Mouse (Mus musculus) MEL (cell line): Measurements from ENCODE around the gene Cenpb. TPM values are rescaled to one million over a fixed set of nuclear protein-coding genes. Genes with fewer than 3 reads are reported as not detected.

Source experiments
- DNase-seq: peaks from one replicate; pipeline ENCODE4 v3.0.0; 2011; ENCODE audit warnings: low read depth, low spot score
- H3K27ac ChIP-seq: 2 replicates; pipeline ENCODE4 v1.5.1; 2012; ENCODE audit warnings: low read depth, mild to moderate bottlenecking, control low read depth, low read length, moderate library complexity; ENCODE audit not compliant: control insufficient read depth
- H3K27me3 ChIP-seq, 2 experiments: fragments of 150-350 bp in 1 of 2; sonication (generic) in 1 of 2; 2 replicates each; pipeline ENCODE4 v1.6.1; 2012; ENCODE audit warnings: low read length in 2 of 2, mild to moderate bottlenecking in 2 of 2, improper control_type of control experiment in 1 of 2, moderate library complexity in 1 of 2; ENCODE audit not compliant: insufficient read depth in 2 of 2, control insufficient read depth in 1 of 2
- H3K36me3 ChIP-seq, 2 experiments: 2 replicates each; pipeline ENCODE4 v1.6.1; 2012 to 2014; ENCODE audit warnings: low read length in 2 of 2, improper control_type of control experiment in 1 of 2, inconsistent platforms in 1 of 2, mild to moderate bottlenecking in 1 of 2; ENCODE audit not compliant: insufficient read depth in 2 of 2, control insufficient read depth in 1 of 2
- H3K4me1 ChIP-seq, 2 experiments: fragments of 150-350 bp in 1 of 2; sonication (generic) in 1 of 2; 2 replicates each; pipeline ENCODE4 v1.6.1; 2012; ENCODE audit warnings: low read length in 2 of 2, improper control_type of control experiment in 1 of 2, mild to moderate bottlenecking in 1 of 2; ENCODE audit not compliant: insufficient read depth in 2 of 2, control insufficient read depth in 1 of 2
- H3K4me3 ChIP-seq, 2 experiments: fragments of 150-350 bp in 1 of 2; sonication (generic) in 1 of 2; 2 replicates each; pipeline ENCODE4 v1.5.1; 2012; ENCODE audit warnings: low read depth in 2 of 2, low read length in 2 of 2, mild to moderate bottlenecking in 2 of 2, moderate library complexity in 2 of 2, control low read depth in 1 of 2, improper control_type of control experiment in 1 of 2; ENCODE audit not compliant: control insufficient read depth in 1 of 2, insufficient read depth in 1 of 2
- H3K79me2 ChIP-seq: 2 replicates; pipeline ENCODE4 v1.6.1; 2012; ENCODE audit warnings: mild to moderate bottlenecking, low read length, moderate library complexity; ENCODE audit not compliant: control insufficient read depth, poor library complexity, insufficient read depth
- H3K9ac ChIP-seq: 2 replicates; pipeline ENCODE4 v1.6.1; 2012; ENCODE audit warnings: low read depth, mild to moderate bottlenecking, control low read depth, low read length, moderate library complexity; ENCODE audit not compliant: control insufficient read depth, poor library complexity, severe bottlenecking
- H3K9me3 ChIP-seq: fragments of 150-350 bp; sonication (generic); replicated peaks from 2 replicates; pipeline ENCODE4 v1.6.1; 2012; ENCODE audit warnings: mild to moderate bottlenecking, low read length, improper control_type of control experiment, moderate library complexity; ENCODE audit not compliant: insufficient read depth
- BHLHE40 ChIP-seq: IDR thresholded peaks from 2 replicates; pipeline ENCODE4 v1.6.1; 2012; ENCODE audit warnings: low read depth, mild to moderate bottlenecking, inconsistent platforms, low read length, improper control_type of control experiment, borderline replicate concordance
- CHD1 ChIP-seq: IDR thresholded peaks from 2 replicates; pipeline ENCODE4 v1.6.1; 2012; ENCODE audit warnings: low read depth, mild to moderate bottlenecking, inconsistent platforms, low read length, improper control_type of control experiment
- CHD2 ChIP-seq: IDR thresholded peaks from 2 replicates; pipeline ENCODE4 v1.6.1; 2011; ENCODE audit warnings: low read length, improper control_type of control experiment
- CTCF ChIP-seq, 3 experiments: IDR thresholded peaks in 2 of 3; conservative IDR thresholded peaks in 1 of 3; 2 replicates each; pipeline ENCODE4 v1.5.1; 2011 to 2012; ENCODE audit warnings: low read length in 3 of 3, low read depth in 2 of 3, mild to moderate bottlenecking in 2 of 3, improper control_type of control experiment in 1 of 3, inconsistent platforms in 1 of 3, mixed read lengths in 1 of 3, moderate library complexity in 1 of 3; ENCODE audit not compliant: control insufficient read depth in 1 of 3, insufficient read depth in 1 of 3, poor library complexity in 1 of 3, severe bottlenecking in 1 of 3
- E2F4 ChIP-seq: IDR thresholded peaks from 2 replicates; pipeline ENCODE4 v1.6.1; 2011; ENCODE audit warnings: low read depth, low read length, improper control_type of control experiment, borderline replicate concordance
- ELF1 ChIP-seq: IDR thresholded peaks from 2 replicates; pipeline ENCODE4 v1.6.1; 2014; ENCODE audit warnings: low read depth, mild to moderate bottlenecking, inconsistent platforms, low read length, improper control_type of control experiment, moderate library complexity
- GABPA ChIP-seq: IDR thresholded peaks from 2 replicates; pipeline ENCODE4 v1.6.1; 2012; ENCODE audit warnings: low read depth, mild to moderate bottlenecking, inconsistent platforms, low read length, improper control_type of control experiment, moderate library complexity
- GATA1 ChIP-seq: IDR thresholded peaks from 2 replicates; pipeline ENCODE4 v1.6.1; 2011; ENCODE audit warnings: low read depth, low read length, improper control_type of control experiment
- JUND ChIP-seq: IDR thresholded peaks from 2 replicates; pipeline ENCODE4 v1.6.1; 2011; ENCODE audit warnings: low read depth, mild to moderate bottlenecking, improper control_type of control experiment, low read length
- KAT2A ChIP-seq: conservative IDR thresholded peaks from 2 replicates; pipeline ENCODE4 v1.6.1; 2012; ENCODE audit warnings: low read depth, low read length, improper control_type of control experiment, inconsistent platforms
- MAFK ChIP-seq: IDR thresholded peaks from 2 replicates; pipeline ENCODE4 v1.6.1; 2011; ENCODE audit warnings: low read depth, mild to moderate bottlenecking, low read length, improper control_type of control experiment, borderline replicate concordance
- MAX ChIP-seq: IDR thresholded peaks from 2 replicates; pipeline ENCODE4 v1.6.1; 2011; ENCODE audit warnings: low read length, improper control_type of control experiment
- MEF2A ChIP-seq: IDR thresholded peaks from 2 replicates; pipeline ENCODE4 v1.6.1; 2014; ENCODE audit warnings: low read depth, mild to moderate bottlenecking, inconsistent platforms, low read length, improper control_type of control experiment; ENCODE audit not compliant: poor library complexity, insufficient replicate concordance, severe bottlenecking; ENCODE audit errors: extremely low read depth
- MYC ChIP-seq: IDR thresholded peaks from 2 replicates; pipeline ENCODE4 v1.6.1; 2011; ENCODE audit warnings: low read depth, mild to moderate bottlenecking, low read length, improper control_type of control experiment, moderate library complexity
- POLR2A ChIP-seq, 2 experiments: IDR thresholded peaks; 2 replicates each; pipeline ENCODE4 v1.6.1; 2011 to 2012; ENCODE audit warnings: low read length in 2 of 2, mild to moderate bottlenecking in 2 of 2, control low read depth in 1 of 2, improper control_type of control experiment in 1 of 2, low read depth in 1 of 2, moderate library complexity in 1 of 2; ENCODE audit not compliant: control insufficient read depth in 1 of 2, insufficient read depth in 1 of 2, poor library complexity in 1 of 2
- POLR2AphosphoS2 ChIP-seq: IDR thresholded peaks from 2 replicates; pipeline ENCODE4 v1.6.1; 2011; ENCODE audit warnings: low read length, improper control_type of control experiment
- SMC3 ChIP-seq: IDR thresholded peaks from 2 replicates; pipeline ENCODE4 v1.6.1; 2011; ENCODE audit warnings: low read depth, low read length, improper control_type of control experiment
- TAL1 ChIP-seq: IDR thresholded peaks from 2 replicates; pipeline ENCODE4 v1.6.1; 2012; ENCODE audit warnings: mild to moderate bottlenecking, inconsistent platforms, low read length, moderate library complexity, mixed read lengths
- TCF12 ChIP-seq: IDR thresholded peaks from 2 replicates; pipeline ENCODE4 v1.6.1; 2014; ENCODE audit warnings: low read depth, mild to moderate bottlenecking, inconsistent platforms, low read length, improper control_type of control experiment, moderate library complexity
- UBTF ChIP-seq: IDR thresholded peaks from 2 replicates; pipeline ENCODE4 v1.6.1; 2012; ENCODE audit warnings: low read depth, mild to moderate bottlenecking, inconsistent platforms, low read length, improper control_type of control experiment, moderate library complexity, borderline replicate concordance; ENCODE audit not compliant: insufficient read depth
- USF2 ChIP-seq, 2 experiments: IDR thresholded peaks; 2 replicates each; pipeline ENCODE4 v1.6.1; 2011 to 2012; ENCODE audit warnings: improper control_type of control experiment in 2 of 2, low read length in 2 of 2, borderline replicate concordance in 1 of 2, inconsistent platforms in 1 of 2, low read depth in 1 of 2, mild to moderate bottlenecking in 1 of 2; ENCODE audit not compliant: insufficient read depth in 1 of 2
- ZNF384 ChIP-seq: IDR thresholded peaks from 2 replicates; pipeline ENCODE4 v1.6.1; 2012; ENCODE audit warnings: low read depth, mild to moderate bottlenecking, inconsistent platforms, low read length, improper control_type of control experiment
- polyA plus RNA-seq, 2 experiments: library from polyadenylated mRNA; stranded (reverse) in 1 of 2; unstranded in 1 of 2; fragments of >175 nt in 1 of 2; fragments of >200 nt in 1 of 2; gene quantifications; 2 replicates each; pipeline versions ENCODE4 v1.2.1 to v1.2.4; 2012; ENCODE audit warnings: low replicate concordance in 2 of 2, low read depth in 1 of 2; ENCODE audit not compliant: insufficient read length in 2 of 2, insufficient read depth in 1 of 2, missing spikeins in 1 of 2
- total RNA-seq: library from RNA; depleted of rRNA; stranded (reverse); fragments of 300-350 nt; gene quantifications from 2 replicates; pipeline ENCODE4 v1.2.3, GENCODE M21; 2012

Cenpb gene
- total and polyA plus RNA-seq, 3 experiments = 24.3 to 34.9 TPM; not detected in 1

DNA sequence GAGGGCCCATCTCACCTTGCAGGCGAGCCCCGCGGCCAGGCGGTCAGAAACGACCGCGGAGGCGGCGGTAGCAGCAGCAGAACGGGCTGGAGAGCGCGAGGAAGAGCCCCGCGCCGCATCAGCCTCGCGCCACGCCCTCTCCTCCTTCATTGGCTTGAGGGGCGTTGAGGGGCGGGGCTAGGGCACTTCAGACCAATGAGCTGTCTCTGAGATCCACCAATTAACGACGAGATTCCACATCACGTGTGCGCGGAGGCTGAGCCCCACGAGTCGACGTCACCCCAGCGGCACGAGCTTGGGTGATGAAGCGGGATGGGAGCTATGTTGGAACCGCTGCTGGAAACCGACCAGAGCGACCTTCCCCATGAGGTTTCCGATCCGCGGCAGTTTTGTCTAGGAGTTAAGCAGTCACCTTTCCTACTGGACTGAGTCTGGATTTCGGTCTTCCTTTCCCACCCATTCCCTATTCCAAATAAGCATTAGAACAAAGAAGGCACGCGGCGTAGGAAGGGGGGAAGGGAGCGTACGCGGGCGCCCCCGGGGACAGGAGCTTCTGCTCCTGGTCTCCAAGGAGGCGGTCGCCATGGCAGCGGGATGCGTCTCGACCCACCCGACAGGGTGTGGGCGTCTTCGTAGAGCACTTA, 19.8 kb downstream of the Cenpb start, which contains the start of gene 1700037H04Rik (continued):
- no peak for TF ChIP-seq UBTF
- no peak for TF ChIP-seq SMC3
- peak; percentile 89 to 96 for TF ChIP-seq POLR2A (IDR thresholded peaks at IDR 0.05; ENCODE audit: control insufficient read depth in 1 of 2, insufficient read depth in 1 of 2, low read depth in 1 of 2, low read length in 2 of 2, poor library complexity in 1 of 2)
- TF ChIP-seq CHD1 = no peak
- TF ChIP-seq USF2 (IDR thresholded peaks at IDR 0.05; ENCODE audit: borderline replicate concordance in 1 of 2, insufficient read depth in 1 of 2, low read depth in 1 of 2, low read length in 2 of 2) = peak; percentile 85 to 96
- TF ChIP-seq TAL1 = no peak
- TF ChIP-seq POLR2AphosphoS2 = peak; percentile 96
- TF ChIP-seq GATA1 = no peak
- TF ChIP-seq E2F4 = no peak

DNA sequence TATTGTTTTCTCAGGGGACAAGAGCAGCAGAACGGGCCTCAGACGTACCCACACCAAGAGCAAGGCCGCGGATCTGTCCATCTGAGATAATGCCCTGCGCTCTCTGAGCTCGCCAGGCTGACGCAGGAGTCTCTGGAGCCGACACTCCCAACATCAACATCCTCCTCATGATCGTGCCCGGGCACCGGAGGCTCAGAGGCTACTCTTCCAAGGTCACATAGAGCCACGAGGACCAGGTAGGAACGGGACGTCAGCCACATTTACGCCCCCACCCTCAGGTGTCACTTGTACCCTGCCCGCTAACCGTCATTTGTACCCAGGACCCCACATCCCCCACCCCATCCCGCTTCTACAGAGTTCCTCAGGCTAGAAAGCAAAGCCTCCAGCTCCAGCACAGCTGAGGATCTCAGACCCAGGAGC, 20.4 kb downstream of the Cenpb start:
- H3K4me1 ChIP-seq = peaks cover 0 to 4% of the 10 kb centered on the region in 2 experiments; a peak in 1 of 4 replicates

DNA sequence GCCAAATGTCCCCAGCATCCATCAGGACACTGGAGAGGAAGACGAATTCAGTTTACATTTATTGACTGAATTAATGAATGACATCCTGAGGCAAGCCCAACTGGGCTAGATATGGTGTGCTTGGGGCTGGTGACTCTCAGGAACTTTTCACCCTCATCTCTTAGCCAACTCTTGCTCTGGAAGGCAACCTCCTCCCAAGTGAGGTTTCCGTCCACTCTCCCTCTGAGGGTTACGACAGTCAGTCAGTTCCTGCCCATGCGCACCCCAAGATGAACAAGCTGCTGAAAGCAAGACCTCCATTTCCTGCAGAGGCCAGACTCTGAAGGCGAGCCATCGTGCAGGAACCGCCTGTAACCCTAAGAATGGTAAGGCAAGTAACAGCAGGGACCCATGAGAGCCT, 22.9 kb downstream of the Cenpb start:
- no peak for TF ChIP-seq USF2 (IDR thresholded peaks at IDR 0.05; ENCODE audit: borderline replicate concordance in 1 of 2, insufficient read depth in 1 of 2, low read depth in 1 of 2, low read length in 2 of 2)
- no peak for TF ChIP-seq TCF12
- no peak for TF ChIP-seq JUND
- TF ChIP-seq POLR2A (IDR thresholded peaks at IDR 0.05; ENCODE audit: control insufficient read depth in 1 of 2, insufficient read depth in 1 of 2, low read depth in 1 of 2, low read length in 2 of 2, poor library complexity in 1 of 2) = no peak
- TF ChIP-seq GABPA = no peak
- TF ChIP-seq MAFK = no peak
- TF ChIP-seq MEF2A = no peak
- no peak for TF ChIP-seq SMC3
- no peak for TF ChIP-seq ELF1
- no peak for TF ChIP-seq KAT2A
- no peak for TF ChIP-seq GATA1
- TF ChIP-seq BHLHE40 = no peak

More for the DNA sequence above, 20.4 kb downstream of the Cenpb start:
- peak overlapping the region; percentile 28; the same call in 1 of the 2 replicates for H3K27ac ChIP-seq
- TF ChIP-seq MAX (no peak), MYC (no peak), JUND (no peak), ZNF384 (no peak), CHD2 (no peak), USF2 (IDR thresholded peaks at IDR 0.05; ENCODE audit: borderline replicate concordance in 1 of 2, insufficient read depth in 1 of 2, low read depth in 1 of 2, low read length in 2 of 2) (no peak), CTCF (IDR thresholded peaks at IDR 0.05 in 2 of 3, conservative IDR thresholded peaks at IDR 0.05 in 1 of 3; ENCODE audit: control insufficient read depth in 1 of 3, insufficient read depth in 1 of 3, low read depth in 2 of 3, low read length in 3 of 3, poor library complexity in 1 of 3, severe bottlenecking in 1 of 3) (no peak), E2F4 (no peak)
- TF ChIP-seq, all 39 proteins: peak for 0
- H3K36me3 ChIP-seq = no peaks in the 10 kb centered on the region; a peak in 2 of 4 replicates
- H3K79me2 ChIP-seq = peaks cover 6% of the 10 kb centered on the region
- H3K4me3 ChIP-seq = peak overlapping the region; percentile 66 to 80
- H3K27me3 ChIP-seq = no peaks in the 10 kb centered on the region
- H3K9ac ChIP-seq = peak overlapping the region; percentile 78
- no peaks in the 10 kb centered on the region for H3K9me3 ChIP-seq
- DNase-seq = peak; percentile 65

More for the DNA sequence above, 22.9 kb downstream of the Cenpb start:
- no peak overlapping the region for H3K9ac ChIP-seq
- no peaks in the 10 kb centered on the region; a peak in 3 of 4 replicates for H3K36me3 ChIP-seq
- no peak for DNase-seq
- H3K27ac ChIP-seq = no peak overlapping the region
- H3K27me3 ChIP-seq = no peaks in the 10 kb centered on the region
- peaks cover 6% of the 10 kb centered on the region for H3K79me2 ChIP-seq
- H3K4me1 ChIP-seq = peaks cover 0 to 4% of the 10 kb centered on the region in 2 experiments; a peak in 1 of 4 replicates
- H3K4me3 ChIP-seq = no peak overlapping the region
- no peaks in the 10 kb centered on the region for H3K9me3 ChIP-seq
